Mouse (Mus musculus) bone marrow macrophage, adult 2 months (primary cell): ENCODE measurements around the gene Gm45623. TPM values are rescaled to one million over a fixed set of nuclear protein-coding genes. Genes with fewer than 3 reads are reported as not detected.

Experiments used
- H3K27ac ChIP-seq: 2 replicates; pipeline ENCODE4 v1.5.1; 2012; ENCODE audit warnings: low read depth, low read length; ENCODE audit not compliant: insufficient read depth
- H3K4me1 ChIP-seq: 2 replicates; pipeline ENCODE4 v1.6.1; 2012; ENCODE audit warnings: low read length; ENCODE audit not compliant: control insufficient read depth, insufficient read depth
- H3K4me3 ChIP-seq: 2 replicates; pipeline ENCODE4 v1.5.1; 2012; ENCODE audit warnings: mild to moderate bottlenecking, low read length, moderate library complexity; ENCODE audit not compliant: insufficient read depth
- CTCF ChIP-seq: IDR thresholded peaks from 2 replicates; pipeline ENCODE4 v1.5.1; 2012; ENCODE audit warnings: low read depth, mild to moderate bottlenecking, low read length, moderate library complexity
- POLR2A ChIP-seq: IDR thresholded peaks from 2 replicates; pipeline ENCODE4 v1.6.1; 2012; ENCODE audit warnings: mild to moderate bottlenecking, low read depth, low read length, borderline replicate concordance
- polyA plus RNA-seq: library from polyadenylated mRNA; stranded (reverse); fragments of >200 nt; gene quantifications from 2 replicates; pipeline ENCODE4 v1.2.4, GENCODE M21; 2012; ENCODE audit not compliant: missing spikeins, insufficient read depth, insufficient read length

Gm45623 gene
- not detected in 2 replicates for polyA plus RNA-seq

- H3K4me3 ChIP-seq = no peak within 1 kb of the TSS
- TF ChIP-seq CTCF (no peak), POLR2A (no peak)
- no peaks in the 10 kb centered on the region for H3K4me1 ChIP-seq
- no peak within 1 kb of the TSS for H3K27ac ChIP-seq
Observed at GRCm38 (mm10) chr13:56753192-56753951, at the start of gene Gm45623. Gene Gm45623 (minus strand): TSS chr13:56753827.

- TF ChIP-seq POLR2A = no peak
- no peak for TF ChIP-seq CTCF
- H3K27ac ChIP-seq = no peak overlapping the region
- H3K4me1 ChIP-seq = no peaks in the 10 kb centered on the region
- no peak overlapping the region for H3K4me3 ChIP-seq
Observed at GRCm38 (mm10) chr13:56797459-56797858, 43.8 kb upstream of the Gm45623 start.

GRCm38 (mm10) chr13:56795501-56795900 is 41.9 kb upstream of the Gm45623 start:
- no peak overlapping the region for H3K4me3 ChIP-seq
- TF ChIP-seq POLR2A (no peak), CTCF (no peak)
- no peak overlapping the region for H3K27ac ChIP-seq
- no peaks in the 10 kb centered on the region for H3K4me1 ChIP-seq

- Histone ChIP-seq H3K4me3 (no peak overlapping the region), H3K4me1 (no peaks in the 10 kb centered on the region), H3K27ac (no peak overlapping the region)
- TF ChIP-seq POLR2A (no peak), CTCF (no peak)
Observed at GRCm38 (mm10) chr13:56794441-56794840, 40.8 kb upstream of the Gm45623 start.

GRCm38 (mm10) chr13:56792844-56793243 is 39.2 kb upstream of the Gm45623 start:
- Histone ChIP-seq H3K27ac (no peak overlapping the region), H3K4me3 (no peak overlapping the region), H3K4me1 (no peaks in the 10 kb centered on the region)
- no peak for TF ChIP-seq CTCF
- no peak for TF ChIP-seq POLR2A

GRCm38 (mm10) chr13:56790683-56791082 is 37.1 kb upstream of the Gm45623 start:
- H3K4me1 ChIP-seq = no peaks in the 10 kb centered on the region
- no peak overlapping the region for H3K4me3 ChIP-seq
- no peak overlapping the region for H3K27ac ChIP-seq
- TF ChIP-seq POLR2A (no peak), CTCF (no peak)

GRCm38 (mm10) chr13:56782621-56783020 is 29.0 kb upstream of the Gm45623 start:
- no peak overlapping the region for H3K4me3 ChIP-seq
- H3K4me1 ChIP-seq = no peaks in the 10 kb centered on the region
- H3K27ac ChIP-seq = no peak overlapping the region
- TF ChIP-seq POLR2A (no peak), CTCF (no peak)

- Histone ChIP-seq H3K4me1 (no peaks in the 10 kb centered on the region), H3K27ac (no peak overlapping the region), H3K4me3 (no peak overlapping the region)
- TF ChIP-seq POLR2A (no peak), CTCF (no peak)
Observed at GRCm38 (mm10) chr13:56781697-56782096, 28.1 kb upstream of the Gm45623 start.

- TF ChIP-seq CTCF (no peak), POLR2A (no peak)
- no peaks in the 10 kb centered on the region for H3K4me1 ChIP-seq
- no peak overlapping the region for H3K27ac ChIP-seq
- no peak overlapping the region for H3K4me3 ChIP-seq
Observed at GRCm38 (mm10) chr13:56780746-56781469, 27.3 kb upstream of the Gm45623 start.

GRCm38 (mm10) chr13:56774304-56774703 is 20.7 kb upstream of the Gm45623 start:
- Histone ChIP-seq H3K4me1 (no peaks in the 10 kb centered on the region), H3K4me3 (no peak overlapping the region), H3K27ac (no peak overlapping the region)
- TF ChIP-seq POLR2A (no peak), CTCF (no peak)
